ENCODE assay signal across 8 mouse cellular contexts in the genomic region with DNA sequence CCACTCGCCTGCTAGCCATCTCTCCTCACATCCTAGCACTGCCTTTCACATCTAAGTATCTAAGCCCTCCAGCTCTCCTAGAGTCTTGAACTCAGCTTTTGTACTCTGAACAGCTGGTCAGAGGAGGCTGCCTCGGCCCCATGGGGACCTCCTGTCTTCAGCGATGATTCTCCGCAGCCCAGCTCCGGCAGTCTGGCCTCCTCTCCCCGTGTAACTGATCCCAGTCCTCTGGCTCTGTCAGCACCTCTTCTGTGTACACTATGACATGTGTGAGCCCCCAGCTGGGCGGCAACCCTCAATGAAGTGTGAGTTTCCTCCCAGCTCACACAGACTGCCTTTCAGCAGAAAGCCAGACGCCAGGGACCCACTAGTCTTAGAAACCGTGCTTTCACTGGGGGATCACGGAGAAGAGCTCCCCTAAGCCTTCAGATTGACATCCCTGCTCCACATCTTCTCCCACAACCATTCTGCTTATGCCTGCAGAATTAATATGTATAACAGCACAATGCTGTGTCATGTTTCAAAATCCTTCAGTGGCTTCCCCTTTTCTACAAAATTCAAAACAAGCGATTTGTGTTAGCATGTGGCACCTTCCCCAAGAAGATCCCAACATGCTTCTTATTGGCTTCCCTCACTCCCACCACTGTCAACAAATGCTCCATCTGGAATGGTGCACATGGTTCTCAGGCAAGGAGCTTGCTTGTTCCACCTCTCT. TPM values are rescaled to one million over a fixed set of nuclear protein-coding genes. Genes with fewer than 3 reads are reported as not detected.
A peak's percentile ranks its signal among the peaks of the same experiment; 100 is the strongest.
DNase-seq lines count a peak whose midpoint lies in the region; ATAC-seq and TF ChIP-seq lines count a peak whose summit lies in the region.

No protein-coding gene starts in this region.

- peaks cover 5% of the 10 kb centered on the region; the same call in 1 of the 2 replicates for H3K27me3 ChIP-seq in liver, embryonic 12.5 days (replicated peaks)
- H3K27me3 ChIP-seq in embryonic facial prominence, embryonic 11.5 days (ENCODE audit: control insufficient read depth, insufficient read depth, low read length): no peaks in the 10 kb centered on the region
- H3K27me3 ChIP-seq in heart, embryonic 14.5 days (ENCODE audit: control insufficient read depth, insufficient read depth, low read length): peaks cover 4% of the 10 kb centered on the region; the same call in 1 of the 2 replicates
- H3K27me3 ChIP-seq in myocyte (ENCODE audit: control insufficient read depth, insufficient read depth, insufficient read length): no peaks in the 10 kb centered on the region

- no peak for TF ChIP-seq POLR2A in myocyte (IDR thresholded peaks at IDR 0.05; ENCODE audit: insufficient read length, low read depth)

- H3K9ac ChIP-seq in liver, embryonic 12.5 days: no peak overlapping the region
- 0 out of 2 replicates have a peak overlapping the region, but pooled peaks have one; percentile 7 for H3K9ac ChIP-seq in embryonic facial prominence, embryonic 11.5 days (replicated peaks; ENCODE audit: low read length)
- peak overlapping the region; percentile 31; the same call in 1 of the 2 replicates for H3K9ac ChIP-seq in heart, embryonic 14.5 days (ENCODE audit: low read length)

- DNase-seq in liver (peak; percentile 23), MN1 (ENCODE audit: low spot score) (no peak)
- peak; percentile 57 for DNase-seq in embryonic facial prominence, embryonic 11.5 days (ENCODE audit: low spot score)
- no peak for DNase-seq in right cerebral cortex, postnatal 10 days (ENCODE audit: low spot score in 2 of 2)
- DNase-seq in B cell, adult 2 months: no peak

- no peak for ATAC-seq in liver, embryonic 12.5 days
- peak; percentile 54; the same call in 1 of the 2 replicates for ATAC-seq in embryonic facial prominence, embryonic 11.5 days (replicated peaks; ENCODE audit: insufficient number of reproducible peaks, low FRiP score, low TSS enrichment, low read depth)
- ATAC-seq in heart, embryonic 14.5 days (ENCODE audit: insufficient number of reproducible peaks, insufficient read depth, low FRiP score, low read depth): peak; percentile 79

- no peak overlapping the region for H3K4me2 ChIP-seq in liver, embryonic 12.5 days
- H3K4me2 ChIP-seq in embryonic facial prominence, embryonic 11.5 days (ENCODE audit: low read depth, low read length): no peak overlapping the region
- peak overlapping the region; percentile 34 for H3K4me2 ChIP-seq in heart, embryonic 14.5 days (ENCODE audit: low read length)
- peak overlapping the region; percentile 33 for H3K4me2 ChIP-seq in myocyte (ENCODE audit: low read depth)

- no peak overlapping the region for H3K27ac ChIP-seq in liver, embryonic 12.5 days
- peak overlapping the region; percentile 25; the same call in 1 of the 2 replicates for H3K27ac ChIP-seq in embryonic facial prominence, embryonic 11.5 days (replicated peaks; ENCODE audit: low read depth, low read length)
- H3K27ac ChIP-seq in heart, embryonic 14.5 days (replicated peaks in 1 of 2; ENCODE audit: control insufficient read depth in 1 of 2, insufficient read depth in 1 of 2, low read depth in 2 of 2, low read length in 2 of 2): peak overlapping the region; percentile 63 to 68; a peak in 3 of 4 replicates

- H3K4me1 ChIP-seq in liver, embryonic 12.5 days: peaks cover 21% of the 10 kb centered on the region
- no peaks in the 10 kb centered on the region; the same call in none of the 2 replicates for H3K4me1 ChIP-seq in embryonic facial prominence, embryonic 11.5 days (ENCODE audit: control insufficient read depth, insufficient read depth, low read length)
- peaks cover 21 to 25% of the 10 kb centered on the region in 2 experiments for H3K4me1 ChIP-seq in heart, embryonic 14.5 days (ENCODE audit: control insufficient read depth in 2 of 2, insufficient read depth in 2 of 2, low read length in 2 of 2)

- 59% methylated on average over 11 of the region's 11 CpGs for WGBS in liver, embryonic 12.5 days (ENCODE audit: insufficient replicate concordance)
- WGBS in embryonic facial prominence, embryonic 11.5 days: 36% methylated on average over 11 of the region's 11 CpGs
- 18% methylated on average over 11 of the region's 11 CpGs for WGBS in heart, embryonic 14.5 days

- H3K4me3 ChIP-seq in liver, embryonic 12.5 days: no peak overlapping the region
- no peak overlapping the region for H3K4me3 ChIP-seq in embryonic facial prominence, embryonic 11.5 days (ENCODE audit: low read depth, low read length)
- no peak overlapping the region for H3K4me3 ChIP-seq in heart, embryonic 14.5 days (ENCODE audit: control insufficient read depth in 1 of 2, insufficient read depth in 1 of 2, low read depth in 1 of 2, low read length in 2 of 2)
- H3K4me3 ChIP-seq in myocyte: no peak overlapping the region

- no peaks in the 10 kb centered on the region for H3K79me2 ChIP-seq in myocyte (ENCODE audit: control insufficient read depth, insufficient read depth)

- H3K9me3 ChIP-seq in liver, embryonic 12.5 days (replicated peaks): no peaks in the 10 kb centered on the region
- H3K9me3 ChIP-seq in embryonic facial prominence, embryonic 11.5 days (replicated peaks; ENCODE audit: control insufficient read depth, low read length): no peaks in the 10 kb centered on the region
- H3K9me3 ChIP-seq in heart, embryonic 14.5 days (ENCODE audit: control insufficient read depth, low read length): no peaks in the 10 kb centered on the region

- no peak overlapping the region for H3ac ChIP-seq in myocyte (ENCODE audit: control insufficient read depth, insufficient read length)

- no peaks in the 10 kb centered on the region for H3K36me3 ChIP-seq in liver, embryonic 12.5 days
- H3K36me3 ChIP-seq in embryonic facial prominence, embryonic 11.5 days (replicated peaks; ENCODE audit: control insufficient read depth, insufficient read depth, low read depth, low read length): no peaks in the 10 kb centered on the region
- H3K36me3 ChIP-seq in heart, embryonic 14.5 days (ENCODE audit: control insufficient read depth, insufficient read depth, low read length): no peaks in the 10 kb centered on the region
- no peaks in the 10 kb centered on the region for H3K36me3 ChIP-seq in myocyte (ENCODE audit: control insufficient read depth, insufficient read depth)

TF ChIP-seq in myocyte, 11 proteins besides CTCF, POLR2A, EP300 and RAD21:
- TF ChIP-seq MYOG (IDR thresholded peaks at IDR 0.05; ENCODE audit: control insufficient read depth in 1 of 3, insufficient read depth in 1 of 3, insufficient read length in 2 of 3, low read depth in 2 of 3): peak in 1 of 3 experiments; percentile 8
- TF ChIP-seq CEBPB (IDR thresholded peaks at IDR 0.05; ENCODE audit: insufficient read depth, poor library complexity, severe bottlenecking): no peak
- TF ChIP-seq MYOD1 (IDR thresholded peaks at IDR 0.05; ENCODE audit: control insufficient read depth in 1 of 3, insufficient read length in 2 of 3, low read depth in 2 of 3): peak in 1 of 3 experiments; percentile 27

RNA-seq across cellular contexts. Expression of a gene that starts 15.8 kb away (rescaled TPM):
- polyA plus RNA-seq in liver, embryonic 12.5 days (2016; fragmentation: Nextera tagmentation; extraction: Ambion mirVana): 10.4 and 11.8 TPM in 2 replicates
- polyA plus RNA-seq in embryonic facial prominence, embryonic 11.5 days (2014; fragmentation: Nextera tagmentation; extraction: Ambion mirVana): 65.1 and 65.7 TPM in 2 replicates
- polyA plus RNA-seq in heart, embryonic 14.5 days (2014; fragmentation: Nextera tagmentation; extraction: Ambion mirVana): 32.7 and 34.9 TPM in 2 replicates
- polyA plus RNA-seq in myocyte (2012; fragmentation: generic; extraction: Trizol): 9.1 TPM

RNA-seq across cellular contexts. Expression of a gene that starts 30.5 kb away (rescaled TPM):
- polyA plus RNA-seq in liver, embryonic 12.5 days (2016; fragmentation: Nextera tagmentation; extraction: Ambion mirVana): 27.7 and 28.9 TPM in 2 replicates
- 87.3 and 91.6 TPM in 2 replicates for polyA plus RNA-seq in embryonic facial prominence, embryonic 11.5 days (2014; fragmentation: Nextera tagmentation; extraction: Ambion mirVana)
- 44.9 and 48.6 TPM in 2 replicates for polyA plus RNA-seq in heart, embryonic 14.5 days (2014; fragmentation: Nextera tagmentation; extraction: Ambion mirVana)
- polyA plus RNA-seq in myocyte (2012; fragmentation: generic; extraction: Trizol): 16.4 TPM

Comparison
In these comparisons a context has a peak if more than half of its experiments do, and no peak if none do; other contexts are left out.
1. DNase-seq: peak in liver (single experiment) and embryonic facial prominence, embryonic 11.5 days (single experiment); none in right cerebral cortex, postnatal 10 days (0 of 2), B cell, adult 2 months (0 of 2) and MN1 (single experiment).
2. H3K4me2 ChIP-seq: peak in heart, embryonic 14.5 days (single experiment) and myocyte (single experiment); none in liver, embryonic 12.5 days (single experiment) and embryonic facial prominence, embryonic 11.5 days (single experiment).